Mouse (Mus musculus) ES-E14 (cell line): ENCODE data around the gene Defa21.
A peak's percentile ranks its signal among the peaks of the same experiment; 100 is the strongest.

Source experiments
- CHD2 ChIP-seq: IDR thresholded peaks from 2 replicates; pipeline ENCODE4 v1.6.1; 2014; ENCODE audit warnings: mild to moderate bottlenecking, low read depth, low read length, inconsistent platforms
- HCFC1 ChIP-seq: IDR thresholded peaks from 2 replicates; pipeline ENCODE4 v1.6.1; 2012; ENCODE audit warnings: low read length, inconsistent platforms, borderline replicate concordance; ENCODE audit not compliant: insufficient read depth
- MAFK ChIP-seq: IDR thresholded peaks from 2 replicates; pipeline ENCODE4 v1.6.1; 2014; ENCODE audit warnings: mild to moderate bottlenecking, low read depth, low read length, inconsistent platforms; ENCODE audit not compliant: insufficient read depth
- ZC3H11A ChIP-seq: IDR thresholded peaks from 2 replicates; pipeline ENCODE4 v1.6.1; 2012; ENCODE audit warnings: low read depth, mild to moderate bottlenecking, inconsistent platforms, low read length, borderline replicate concordance
- ZNF384 ChIP-seq: IDR thresholded peaks from 2 replicates; pipeline ENCODE4 v1.6.1; 2012; ENCODE audit warnings: low read depth, low read length, inconsistent platforms

DNA sequence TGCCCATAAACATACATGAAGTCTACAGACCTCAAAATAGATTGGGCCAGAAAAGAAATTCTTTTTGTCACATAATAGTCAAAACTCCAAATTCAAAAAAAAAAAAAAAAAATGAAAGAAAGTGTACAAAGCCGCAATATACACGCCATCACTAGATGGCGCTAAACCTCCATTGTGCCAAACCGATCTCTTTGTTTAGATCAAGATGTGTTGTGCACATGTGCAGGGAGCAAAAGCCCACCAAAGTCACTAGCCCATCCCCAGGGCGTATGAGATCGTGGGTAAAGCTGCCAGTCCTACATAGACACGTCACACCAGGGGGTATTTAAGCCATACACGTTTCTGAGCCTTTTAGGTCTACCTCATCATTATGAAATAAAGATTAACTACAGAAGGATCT, 24.2 kb upstream of the Defa21 start:
- TF ChIP-seq HCFC1 (no peak), CHD2 (no peak), ZC3H11A (no peak), MAFK (no peak), ZNF384 (peak; percentile 70)
